Mouse (Mus musculus) intestine, embryonic 14.5 days (tissue): ENCODE data around the gene Exoc4. TPM values are rescaled to one million over a fixed set of nuclear protein-coding genes. Genes with fewer than 3 reads are reported as not detected.

ENCODE experiments used
- ATAC-seq: fragments of 200-750 bp; cut with Nextera tagmentation; replicated peaks from 2 replicates; pipeline ENCODE4 v1.8.0; 2017; ENCODE audit warnings: low read depth, moderate number of reproducible peaks, moderate TSS enrichment, moderate library complexity; ENCODE audit not compliant: low FRiP score, low TSS enrichment
- DNase-seq: peaks from one replicate; pipeline ENCODE4 v3.0.0-alpha.2; 2018; ENCODE audit warnings: low spot score
- H3K27ac ChIP-seq: fragments of 300-500 bp; sonication (generic); 2 replicates; pipeline ENCODE4 v1.5.1; 2014; ENCODE audit warnings: low read depth, mild to moderate bottlenecking, control low read depth
- H3K27me3 ChIP-seq: fragments of 300-500 bp; sonication (generic); replicated peaks from 2 replicates; pipeline ENCODE4 v1.6.1; 2014; ENCODE audit warnings: low read length, control low read depth; ENCODE audit not compliant: control insufficient read depth, insufficient read depth
- H3K36me3 ChIP-seq: fragments of 300-500 bp; sonication (generic); 2 replicates; pipeline ENCODE4 v1.6.1; 2014; ENCODE audit warnings: low read length, control low read depth; ENCODE audit not compliant: control insufficient read depth, insufficient read depth
- H3K4me1 ChIP-seq: fragments of 300-500 bp; sonication (generic); replicated peaks from 2 replicates; pipeline ENCODE4 v1.6.1; 2014; ENCODE audit warnings: low read length, control low read depth, mixed read lengths; ENCODE audit not compliant: control insufficient read depth, insufficient read depth
- H3K4me2 ChIP-seq: fragments of 300-500 bp; sonication (generic); 2 replicates; pipeline ENCODE4 v1.6.1; 2014; ENCODE audit warnings: low read length
- H3K4me3 ChIP-seq: fragments of 300-500 bp; sonication (generic); 2 replicates; pipeline ENCODE4 v1.5.1; 2014; ENCODE audit warnings: low read depth, low read length, control low read depth, mixed read lengths
- H3K9ac ChIP-seq: fragments of 300-500 bp; sonication (generic); 2 replicates; pipeline ENCODE4 v1.6.1; 2014; ENCODE audit warnings: mild to moderate bottlenecking, low read length
- H3K9me3 ChIP-seq: fragments of 300-500 bp; sonication (generic); 2 replicates; pipeline ENCODE4 v1.6.1; 2016; ENCODE audit warnings: low read length, control low read depth; ENCODE audit not compliant: control insufficient read depth
- WGBS: fragments of 180-500 bp; shearing (Covaris S2); extraction: QIAGEN DNeasy Blood & Tissue Kit; methylation state at CpG from one replicate; pipeline ENCODE4 v1.1.7; 2014; 5-methylcytosine and 5-hydroxymethylcytosine counted together
- polyA plus RNA-seq: library from polyadenylated mRNA; unstranded; fragments of >200 nt; fragmentation: Nextera tagmentation; extraction: Ambion mirVana; gene quantifications from 2 replicates; pipeline ENCODE4 v1.2.1, GENCODE M21; 2014

Exoc4 gene
- polyA plus RNA-seq, 1 experiment from 2014 or later: 29.9 TPM

DNA sequence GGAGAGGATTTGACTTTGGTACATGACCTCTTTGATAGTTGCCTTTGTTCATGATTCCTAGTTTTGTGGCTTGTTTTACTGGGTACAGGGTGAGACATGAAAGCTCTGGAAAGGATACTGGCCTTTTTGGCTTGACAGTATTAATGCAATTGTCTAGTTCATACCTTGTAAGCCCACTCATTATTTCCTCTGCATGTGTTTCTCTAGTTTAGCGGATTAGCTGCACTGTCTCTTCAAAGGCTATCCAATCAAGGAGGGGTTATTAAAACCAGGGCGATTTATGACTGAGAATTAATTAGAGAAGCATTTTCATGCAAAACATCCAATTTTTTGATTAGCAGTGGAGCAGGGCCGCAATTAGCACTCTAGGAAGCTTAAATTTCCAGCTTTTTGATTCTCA is 216.5 kb downstream of the Exoc4 start:
- DNase-seq (no peak), ATAC-seq (no peak)
- H3K27me3 ChIP-seq: no peaks in the 10 kb centered on the region
- no peak overlapping the region for H3K27ac ChIP-seq
- H3K4me1 ChIP-seq: no peaks in the 10 kb centered on the region
- H3K4me2 ChIP-seq: no peak overlapping the region
- WGBS: 80% methylated on average over 3 of the region's 3 CpGs
- no peak overlapping the region for H3K4me3 ChIP-seq
- H3K9me3 ChIP-seq: no peaks in the 10 kb centered on the region
- no peaks in the 10 kb centered on the region for H3K36me3 ChIP-seq
- H3K9ac ChIP-seq: no peak overlapping the region

DNA sequence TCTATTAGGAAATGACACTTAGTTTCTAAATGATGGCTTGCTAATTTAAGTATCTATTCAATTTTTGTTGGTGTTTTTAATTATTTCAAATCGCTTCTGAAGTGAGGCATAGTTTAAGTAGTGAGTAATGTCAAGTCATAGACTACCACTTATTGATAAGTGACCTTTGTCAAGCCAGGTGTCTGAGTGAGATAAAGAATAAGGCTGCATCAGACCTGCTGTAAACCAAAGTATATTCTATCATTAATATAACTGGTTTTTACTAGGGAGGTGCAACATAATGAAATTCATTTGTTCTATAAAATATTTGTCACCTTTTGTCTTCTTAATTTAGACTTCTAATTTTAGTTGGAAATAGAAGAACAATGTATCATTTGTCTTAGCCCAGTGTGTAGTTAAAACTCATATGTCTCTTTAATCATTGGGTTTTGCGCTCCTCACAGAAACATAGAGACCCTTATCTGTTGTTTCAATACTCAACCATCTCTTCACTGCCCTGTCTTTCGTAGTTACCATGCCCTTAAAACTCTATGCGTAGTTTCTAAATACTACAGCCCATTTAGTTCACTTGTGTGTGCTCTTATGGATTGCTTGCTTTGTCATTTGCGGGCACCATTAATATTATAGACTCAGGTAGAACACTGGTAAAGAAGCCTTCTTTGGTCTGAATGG is 217.4 kb downstream of the Exoc4 start:
- ATAC-seq (no peak), DNase-seq (no peak)
- Histone ChIP-seq H3K36me3 (no peaks in the 10 kb centered on the region), H3K4me1 (no peaks in the 10 kb centered on the region), H3K9ac (no peak overlapping the region), H3K4me2 (no peak overlapping the region), H3K9me3 (no peaks in the 10 kb centered on the region), H3K27ac (no peak overlapping the region), H3K27me3 (no peaks in the 10 kb centered on the region), H3K4me3 (no peak overlapping the region)
- WGBS: 90% methylated on average over 5 of the region's 5 CpGs

DNA sequence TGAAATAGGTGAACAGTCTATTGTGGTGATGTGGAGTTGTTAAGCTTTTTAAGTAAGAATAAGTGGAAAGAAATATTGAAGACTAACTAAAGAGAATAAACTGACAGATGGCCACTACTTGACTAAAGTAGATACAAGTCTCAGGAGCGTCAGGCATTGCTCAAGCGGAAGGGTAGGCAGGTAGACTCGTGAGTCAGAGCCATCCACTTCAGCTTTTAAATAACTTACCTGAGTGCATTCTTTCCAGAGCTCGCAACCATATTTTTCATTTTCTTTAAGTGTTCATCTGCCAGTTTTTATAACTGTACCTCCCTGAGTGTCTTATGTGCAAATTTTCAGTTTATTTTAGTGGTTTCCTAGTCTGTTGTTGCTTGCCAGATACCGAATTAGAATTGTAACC is 219.6 kb downstream of the Exoc4 start:
- H3K9me3 ChIP-seq: no peaks in the 10 kb centered on the region
- DNase-seq (no peak), ATAC-seq (no peak)
- no peaks in the 10 kb centered on the region for H3K4me1 ChIP-seq
- H3K9ac ChIP-seq: no peak overlapping the region
- H3K4me2 ChIP-seq: no peak overlapping the region
- no peak overlapping the region for H3K4me3 ChIP-seq
- WGBS: 90% methylated on average over 5 of the region's 5 CpGs
- no peak overlapping the region for H3K27ac ChIP-seq
- H3K27me3 ChIP-seq: no peaks in the 10 kb centered on the region
- H3K36me3 ChIP-seq: no peaks in the 10 kb centered on the region

DNA sequence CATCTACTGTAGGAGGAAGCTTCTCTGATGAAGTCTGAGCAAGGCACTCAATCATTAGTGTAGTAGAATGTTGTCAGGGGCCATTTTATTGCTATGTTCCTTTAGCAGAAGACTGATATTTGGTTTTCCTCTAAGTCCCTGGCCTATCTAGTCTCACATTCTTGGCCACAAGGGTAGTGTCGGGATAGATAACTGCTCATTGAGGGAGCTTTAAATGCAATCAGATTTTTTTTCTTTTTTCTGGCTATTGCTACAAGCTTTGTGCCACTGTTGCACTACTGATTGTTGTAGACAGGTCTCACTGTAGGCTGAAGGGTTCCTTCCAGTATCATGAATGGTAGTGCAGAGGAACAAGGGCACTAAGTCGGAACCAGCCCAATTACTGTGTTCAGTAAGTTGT is 227.2 kb downstream of the Exoc4 start:
- no peak for ATAC-seq

DNA sequence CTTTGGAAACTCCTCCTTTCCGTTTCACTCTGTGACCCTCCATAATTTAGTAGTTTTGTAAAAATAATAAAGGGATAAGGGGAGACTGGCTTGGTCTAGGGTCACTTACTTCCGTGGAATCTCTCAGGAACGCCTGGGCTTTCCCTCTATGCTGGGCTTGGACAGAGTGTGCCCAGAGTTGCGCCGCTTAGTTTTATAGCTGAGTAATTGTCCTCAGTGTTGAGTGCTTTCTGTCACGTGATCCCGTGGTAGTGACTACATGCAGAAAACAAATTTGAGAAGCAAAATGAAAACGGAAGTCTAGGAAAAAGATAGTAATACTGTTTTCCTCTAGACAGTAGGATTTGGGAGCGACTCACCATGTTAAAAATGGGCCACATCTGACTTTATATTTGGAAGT is 235.7 kb downstream of the Exoc4 start:
- 80% methylated on average over 9 of the region's 9 CpGs for WGBS
- H3K36me3 ChIP-seq: no peaks in the 10 kb centered on the region

More for the DNA sequence above, 227.2 kb downstream of the Exoc4 start:
- no peak overlapping the region for H3K9ac ChIP-seq
- no peaks in the 10 kb centered on the region for H3K36me3 ChIP-seq
- no peaks in the 10 kb centered on the region for H3K27me3 ChIP-seq
- H3K9me3 ChIP-seq: no peaks in the 10 kb centered on the region
- DNase-seq: no peak
- no peak overlapping the region for H3K27ac ChIP-seq
- H3K4me3 ChIP-seq: no peak overlapping the region
- no peak overlapping the region for H3K4me2 ChIP-seq
- 89% methylated on average over 2 of the region's 2 CpGs for WGBS
- no peaks in the 10 kb centered on the region for H3K4me1 ChIP-seq

DNA sequence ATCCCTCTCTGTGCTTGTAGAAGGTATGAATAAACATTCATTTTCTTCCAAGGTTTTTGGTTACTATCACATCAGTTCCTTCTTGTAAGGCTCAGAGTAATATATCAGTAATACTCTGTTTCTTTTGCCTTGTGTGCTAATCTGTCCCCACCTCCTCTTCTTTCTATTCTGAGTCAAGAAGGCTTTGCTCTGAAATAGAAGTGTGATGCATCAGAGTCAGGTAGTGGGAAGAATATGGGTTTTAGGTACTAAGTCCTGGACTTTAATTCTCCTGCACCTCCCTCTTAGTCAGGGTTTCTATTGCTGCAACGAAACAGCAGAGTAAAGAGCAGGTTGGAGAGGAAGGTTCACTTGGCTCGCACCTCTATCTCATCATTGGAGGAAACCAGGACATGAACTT is 240.9 kb downstream of the Exoc4 start:
- DNase-seq: no peak
- H3K4me1 ChIP-seq: no peaks in the 10 kb centered on the region
- H3K27ac ChIP-seq: no peak overlapping the region
- H3K4me3 ChIP-seq: no peak overlapping the region
- H3K4me2 ChIP-seq: no peak overlapping the region
- H3K36me3 ChIP-seq: no peaks in the 10 kb centered on the region
- 90% methylated on average over 2 of the region's 2 CpGs for WGBS
- no peaks in the 10 kb centered on the region for H3K27me3 ChIP-seq
- no peaks in the 10 kb centered on the region for H3K9me3 ChIP-seq
- no peak overlapping the region for H3K9ac ChIP-seq
- no peak for ATAC-seq

More for the DNA sequence above, 235.7 kb downstream of the Exoc4 start:
- ATAC-seq (no peak), DNase-seq (no peak)
- Histone ChIP-seq H3K27me3 (no peaks in the 10 kb centered on the region), H3K27ac (no peak overlapping the region), H3K9me3 (no peaks in the 10 kb centered on the region), H3K4me1 (no peaks in the 10 kb centered on the region), H3K4me3 (no peak overlapping the region), H3K9ac (no peak overlapping the region), H3K4me2 (no peak overlapping the region)

DNA sequence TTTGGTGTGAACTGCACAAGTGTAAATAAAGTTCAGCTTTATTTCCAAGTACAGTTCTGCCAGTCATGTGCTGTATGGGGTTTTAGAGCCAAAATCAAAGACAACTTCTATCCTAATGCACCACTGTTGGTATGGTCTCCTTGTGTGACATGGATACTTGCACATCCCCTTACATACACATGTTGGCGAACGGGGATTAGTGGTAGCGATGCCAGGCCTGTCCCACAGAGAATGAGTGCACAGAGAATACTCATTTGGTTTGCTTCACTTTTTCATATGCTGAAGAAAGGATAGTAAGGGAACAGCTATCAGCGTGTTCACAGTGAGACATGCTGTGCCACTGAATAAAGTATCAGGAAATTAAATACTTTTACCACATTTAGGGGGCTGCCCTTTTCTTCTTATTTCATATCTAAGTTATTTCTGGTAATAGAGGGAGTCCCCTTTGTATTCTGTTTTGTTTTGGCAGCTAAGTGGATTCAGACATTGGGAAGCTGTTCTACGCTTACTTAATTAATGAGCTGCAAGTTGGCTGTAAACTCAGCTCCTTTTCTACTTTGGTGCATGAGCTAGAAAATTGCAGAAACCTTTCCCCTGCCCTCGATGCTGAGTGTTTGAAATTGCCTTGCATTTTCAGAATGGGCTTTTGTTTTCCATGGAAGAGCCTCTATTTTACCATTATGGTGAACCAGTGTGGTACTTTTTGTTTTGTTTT is 247.4 kb downstream of the Exoc4 start:
- Histone ChIP-seq H3K27ac (no peak overlapping the region), H3K4me3 (no peak overlapping the region), H3K4me1 (no peaks in the 10 kb centered on the region), H3K36me3 (peaks cover 3% of the 10 kb centered on the region; the same call in 1 of the 2 replicates), H3K27me3 (no peaks in the 10 kb centered on the region), H3K9me3 (no peaks in the 10 kb centered on the region), H3K9ac (no peak overlapping the region), H3K4me2 (no peak overlapping the region)
- ATAC-seq (no peak), DNase-seq (no peak)
- 69% methylated on average over 6 of the region's 6 CpGs for WGBS

DNA sequence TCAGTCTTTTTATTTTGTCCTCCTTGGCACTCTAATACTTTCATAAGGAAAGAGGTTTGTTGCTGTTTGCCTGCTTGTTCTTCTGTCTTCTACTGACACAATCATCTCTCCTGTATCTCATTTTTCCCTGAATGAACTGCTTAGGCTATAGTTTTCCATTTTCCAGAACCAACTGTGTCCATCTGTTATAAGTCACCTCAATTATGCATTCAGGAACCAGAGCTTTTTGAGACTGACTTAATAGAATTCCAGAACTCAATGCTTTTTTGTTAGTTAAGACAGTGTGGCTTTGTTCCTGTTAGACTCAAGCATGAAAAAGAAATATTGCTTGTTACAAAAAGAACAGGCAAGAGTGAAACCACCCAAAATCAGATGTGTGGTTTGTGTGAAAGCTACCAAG is 248.5 kb downstream of the Exoc4 start:
- no peak overlapping the region for H3K4me2 ChIP-seq
- no peak overlapping the region for H3K4me3 ChIP-seq
- ATAC-seq (no peak), DNase-seq (no peak)
- H3K9ac ChIP-seq: no peak overlapping the region
- H3K9me3 ChIP-seq: no peaks in the 10 kb centered on the region
- H3K4me1 ChIP-seq: no peaks in the 10 kb centered on the region
- no peak overlapping the region for H3K27ac ChIP-seq
- peaks cover 3% of the 10 kb centered on the region; the same call in 1 of the 2 replicates for H3K36me3 ChIP-seq
- no peaks in the 10 kb centered on the region for H3K27me3 ChIP-seq

DNA sequence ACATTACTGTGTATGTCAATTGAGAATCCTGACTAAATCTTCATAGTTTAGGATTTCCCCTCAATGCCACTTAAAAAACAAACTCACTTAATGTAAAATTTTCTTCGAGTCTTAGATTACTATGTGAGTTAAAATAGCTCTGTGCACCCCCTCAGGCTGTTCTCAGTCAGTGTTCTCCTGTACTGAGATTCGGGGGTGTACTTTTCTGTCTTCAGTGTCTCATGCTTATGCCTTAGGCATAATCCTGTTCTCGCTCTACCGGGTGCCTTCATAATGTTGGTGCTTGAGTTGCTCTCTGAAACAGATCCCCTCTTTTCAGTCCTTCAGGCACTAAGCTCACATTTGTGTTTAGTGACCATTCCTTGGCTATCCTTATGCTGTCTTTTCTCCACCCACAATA is 253.5 kb downstream of the Exoc4 start:
- Histone ChIP-seq H3K9me3 (no peaks in the 10 kb centered on the region), H3K4me2 (no peak overlapping the region), H3K36me3 (peaks cover 3% of the 10 kb centered on the region; the same call in 1 of the 2 replicates), H3K27ac (no peak overlapping the region), H3K27me3 (no peaks in the 10 kb centered on the region), H3K4me1 (no peaks in the 10 kb centered on the region), H3K4me3 (no peak overlapping the region), H3K9ac (no peak overlapping the region)
- ATAC-seq (no peak), DNase-seq (no peak)
- 79% methylated on average over 4 of the region's 4 CpGs for WGBS
